Mouse (Mus musculus): Measurements from ENCODE around the gene Gm20716. TPM values are rescaled to one million over a fixed set of nuclear protein-coding genes. Genes with fewer than 3 reads are reported as not detected.

The Gm20716 gene
- polyA plus RNA-seq, 1 experiment, result not detected

- WGBS, result 34% methylated on average over 8 of the region's 8 CpGs
- Histone ChIP-seq H3K27me3 (ENCODE audit: control insufficient read depth, insufficient read depth, low read length) (no peaks in the 10 kb centered on the region), H3K4me1 (ENCODE audit: control insufficient read depth, insufficient read depth, insufficient read length, low read length) (no peaks in the 10 kb centered on the region), H3K27ac (ENCODE audit: insufficient read depth, low read depth, low read length) (no peak overlapping the region), H3K4me3 (ENCODE audit: low read depth, low read length) (no peak overlapping the region), H3K36me3 (ENCODE audit: control insufficient read depth, insufficient read depth, low read length) (no peaks in the 10 kb centered on the region)
- TF ChIP-seq POLR2A (IDR thresholded peaks at IDR 0.05; ENCODE audit: low read depth, low read length) (no peak), CTCF (IDR thresholded peaks at IDR 0.05; ENCODE audit: extremely low read depth, insufficient read length, insufficient replicate concordance, low read depth, low read length) (no peak)
Measured at GRCm38 (mm10) chr2:168245571-168245970, 15.4 kb upstream of the Gm20716 start.

- H3K4me1 ChIP-seq (ENCODE audit: control insufficient read depth, insufficient read depth, insufficient read length, low read length), result no peaks in the 10 kb centered on the region
- no peak overlapping the region for H3K27ac ChIP-seq (ENCODE audit: insufficient read depth, low read depth, low read length)
- no peak overlapping the region for H3K4me3 ChIP-seq (ENCODE audit: low read depth, low read length)
- TF ChIP-seq POLR2A (IDR thresholded peaks at IDR 0.05; ENCODE audit: low read depth, low read length), result no peak
- no peak for TF ChIP-seq CTCF (IDR thresholded peaks at IDR 0.05; ENCODE audit: extremely low read depth, insufficient read length, insufficient replicate concordance, low read depth, low read length)
- no peaks in the 10 kb centered on the region; the same call in none of the 2 replicates for H3K27me3 ChIP-seq (ENCODE audit: control insufficient read depth, insufficient read depth, low read length)
- 72% methylated on average over 4 of the region's 4 CpGs for WGBS
- no peaks in the 10 kb centered on the region for H3K36me3 ChIP-seq (ENCODE audit: control insufficient read depth, insufficient read depth, low read length)
Measured at GRCm38 (mm10) chr2:168243278-168243677, 13.1 kb upstream of the Gm20716 start.

DNA sequence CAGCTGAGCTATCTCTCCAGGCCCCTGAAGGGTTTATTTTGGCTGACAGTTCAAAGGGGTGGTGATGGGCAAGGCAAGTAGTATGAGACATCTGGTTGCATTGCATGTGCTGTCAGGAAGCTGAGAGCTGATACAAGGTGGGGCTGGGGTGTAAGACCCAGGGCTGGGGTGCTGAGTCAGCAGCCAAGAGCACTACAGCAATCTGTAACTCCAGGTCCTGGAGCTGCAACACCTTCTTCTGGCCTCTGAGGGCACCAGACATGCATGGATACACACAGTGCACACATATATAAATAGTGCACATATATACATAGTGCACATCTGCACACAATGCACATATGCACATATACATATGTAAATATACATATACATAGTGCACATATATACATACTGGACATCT lies 12.7 kb upstream of the Gm20716 start:
- no peak for TF ChIP-seq POLR2A (IDR thresholded peaks at IDR 0.05; ENCODE audit: low read depth, low read length)
- no peaks in the 10 kb centered on the region for H3K4me1 ChIP-seq (ENCODE audit: control insufficient read depth, insufficient read depth, insufficient read length, low read length)
- H3K36me3 ChIP-seq (ENCODE audit: control insufficient read depth, insufficient read depth, low read length), result no peaks in the 10 kb centered on the region
- H3K27ac ChIP-seq (ENCODE audit: insufficient read depth, low read depth, low read length), result no peak overlapping the region
- H3K4me3 ChIP-seq (ENCODE audit: low read depth, low read length), result no peak overlapping the region
- H3K27me3 ChIP-seq (ENCODE audit: control insufficient read depth, insufficient read depth, low read length), result no peaks in the 10 kb centered on the region; the same call in none of the 2 replicates

- Histone ChIP-seq H3K4me3 (ENCODE audit: low read depth, low read length) (no peak overlapping the region), H3K4me1 (ENCODE audit: control insufficient read depth, insufficient read depth, insufficient read length, low read length) (no peaks in the 10 kb centered on the region), H3K27ac (ENCODE audit: insufficient read depth, low read depth, low read length) (no peak overlapping the region), H3K27me3 (ENCODE audit: control insufficient read depth, insufficient read depth, low read length) (no peaks in the 10 kb centered on the region; the same call in none of the 2 replicates), H3K36me3 (ENCODE audit: control insufficient read depth, insufficient read depth, low read length) (0 out of 2 replicates have a peak, but pooled peaks cover 3% of the 10 kb centered on the region)
- TF ChIP-seq CTCF (IDR thresholded peaks at IDR 0.05; ENCODE audit: extremely low read depth, insufficient read length, insufficient replicate concordance, low read depth, low read length) (no peak), POLR2A (IDR thresholded peaks at IDR 0.05; ENCODE audit: low read depth, low read length) (no peak)
- WGBS, result 86% methylated on average over 4 of the region's 4 CpGs
Measured at GRCm38 (mm10) chr2:168238335-168238734, 8.2 kb upstream of the Gm20716 start.

- WGBS, result 61% methylated on average over 5 of the region's 5 CpGs
- no peak for TF ChIP-seq POLR2A (IDR thresholded peaks at IDR 0.05; ENCODE audit: low read depth, low read length)
- TF ChIP-seq CTCF (IDR thresholded peaks at IDR 0.05; ENCODE audit: extremely low read depth, insufficient read length, insufficient replicate concordance, low read depth, low read length), result no peak
- H3K4me3 ChIP-seq (ENCODE audit: low read depth, low read length), result no peak overlapping the region
- H3K4me1 ChIP-seq (ENCODE audit: control insufficient read depth, insufficient read depth, insufficient read length, low read length), result peaks cover 6% of the 10 kb centered on the region
- 0 out of 2 replicates have a peak, but pooled peaks cover 5% of the 10 kb centered on the region for H3K36me3 ChIP-seq (ENCODE audit: control insufficient read depth, insufficient read depth, low read length)
- no peaks in the 10 kb centered on the region; the same call in 1 of the 2 replicates for H3K27me3 ChIP-seq (ENCODE audit: control insufficient read depth, insufficient read depth, low read length)
- H3K27ac ChIP-seq (ENCODE audit: insufficient read depth, low read depth, low read length), result no peak overlapping the region
Measured at GRCm38 (mm10) chr2:168233286-168233685, 3.1 kb upstream of the Gm20716 start.

DNA sequence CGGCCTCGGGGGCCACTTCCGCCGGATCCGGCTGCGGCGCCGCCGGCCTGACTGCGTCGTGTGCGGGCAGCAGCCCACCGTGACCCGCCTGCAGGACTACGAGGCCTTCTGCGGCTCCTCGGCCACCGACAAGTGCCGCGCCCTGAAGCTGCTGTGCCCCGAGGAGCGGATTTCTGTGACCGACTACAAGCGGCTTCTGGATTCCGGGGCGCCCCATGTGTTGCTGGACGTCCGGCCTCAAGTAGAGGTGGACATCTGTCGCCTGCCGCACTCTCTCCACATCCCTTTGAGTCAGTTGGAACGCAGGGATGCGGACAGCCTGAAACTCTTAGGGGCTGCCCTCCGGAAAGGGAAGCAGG lies 1.3 kb upstream of the Gm20716 start:
- Histone ChIP-seq H3K4me3 (ENCODE audit: low read depth, low read length) (peak overlapping the region; percentile 82), H3K27me3 (ENCODE audit: control insufficient read depth, insufficient read depth, low read length) (no peaks in the 10 kb centered on the region), H3K36me3 (ENCODE audit: control insufficient read depth, insufficient read depth, low read length) (peaks cover 8% of the 10 kb centered on the region), H3K4me1 (ENCODE audit: control insufficient read depth, insufficient read depth, insufficient read length, low read length) (peaks cover 6% of the 10 kb centered on the region), H3K27ac (ENCODE audit: insufficient read depth, low read depth, low read length) (no peak overlapping the region)
- 52% methylated on average over 33 of the region's 33 CpGs for WGBS
- TF ChIP-seq POLR2A (IDR thresholded peaks at IDR 0.05; ENCODE audit: low read depth, low read length) (no peak), CTCF (IDR thresholded peaks at IDR 0.05; ENCODE audit: extremely low read depth, insufficient read length, insufficient replicate concordance, low read depth, low read length) (no peak)

DNA sequence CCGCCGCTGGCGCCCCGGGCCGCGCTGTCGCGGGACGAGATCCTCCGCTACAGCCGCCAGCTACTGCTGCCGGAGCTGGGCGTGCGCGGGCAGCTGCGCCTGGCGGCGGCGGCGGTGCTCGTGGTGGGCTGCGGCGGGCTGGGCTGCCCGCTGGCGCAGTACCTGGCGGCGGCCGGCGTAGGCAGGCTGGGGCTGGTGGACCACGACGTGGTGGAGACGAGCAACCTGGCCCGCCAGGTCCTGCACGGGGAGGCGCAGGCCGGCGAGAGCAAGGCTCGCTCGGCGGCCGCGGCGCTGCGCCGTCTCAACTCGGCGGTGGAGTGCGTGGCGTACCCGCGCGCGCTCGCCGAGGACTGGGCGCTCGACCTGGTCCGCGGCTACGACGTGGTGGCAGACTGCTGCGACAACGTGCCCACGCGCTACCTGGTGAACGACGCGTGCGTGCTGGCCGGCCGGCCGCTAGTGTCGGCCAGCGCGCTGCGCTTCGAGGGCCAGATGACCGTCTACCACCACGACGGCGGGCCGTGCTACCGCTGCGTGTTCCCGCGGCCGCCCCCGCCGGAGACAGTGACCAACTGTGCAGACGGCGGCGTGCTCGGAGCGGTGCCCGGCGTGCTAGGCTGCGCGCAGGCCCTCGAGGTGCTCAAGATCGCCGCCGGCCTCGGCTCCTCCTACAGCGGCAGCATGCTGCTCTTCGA lies 758 bp upstream of the Gm20716 start:
- WGBS, result 1% methylated on average over 105 of the region's 105 CpGs
- Histone ChIP-seq H3K4me1 (ENCODE audit: control insufficient read depth, insufficient read depth, insufficient read length, low read length) (peaks cover 6% of the 10 kb centered on the region), H3K36me3 (ENCODE audit: control insufficient read depth, insufficient read depth, low read length) (peaks cover 12% of the 10 kb centered on the region), H3K4me3 (ENCODE audit: low read depth, low read length) (peak overlapping the region; percentile 82), H3K27me3 (ENCODE audit: control insufficient read depth, insufficient read depth, low read length) (no peaks in the 10 kb centered on the region), H3K27ac (ENCODE audit: insufficient read depth, low read depth, low read length) (peak overlapping the region; percentile 94)
- no peak for TF ChIP-seq CTCF (IDR thresholded peaks at IDR 0.05; ENCODE audit: extremely low read depth, insufficient read length, insufficient replicate concordance, low read depth, low read length)
- no peak for TF ChIP-seq POLR2A (IDR thresholded peaks at IDR 0.05; ENCODE audit: low read depth, low read length)
